Mouse (Mus musculus) natural killer cell, adult 2 months (primary cell): ENCODE measurements around the gene Sycp1.

Source experiments
- DNase-seq, 2 experiments: peaks; one replicate each; pipeline ENCODE4 v3.0.0; 2022; ENCODE audit warnings: low spot score in 2 of 2

Sycp1 gene

DNA sequence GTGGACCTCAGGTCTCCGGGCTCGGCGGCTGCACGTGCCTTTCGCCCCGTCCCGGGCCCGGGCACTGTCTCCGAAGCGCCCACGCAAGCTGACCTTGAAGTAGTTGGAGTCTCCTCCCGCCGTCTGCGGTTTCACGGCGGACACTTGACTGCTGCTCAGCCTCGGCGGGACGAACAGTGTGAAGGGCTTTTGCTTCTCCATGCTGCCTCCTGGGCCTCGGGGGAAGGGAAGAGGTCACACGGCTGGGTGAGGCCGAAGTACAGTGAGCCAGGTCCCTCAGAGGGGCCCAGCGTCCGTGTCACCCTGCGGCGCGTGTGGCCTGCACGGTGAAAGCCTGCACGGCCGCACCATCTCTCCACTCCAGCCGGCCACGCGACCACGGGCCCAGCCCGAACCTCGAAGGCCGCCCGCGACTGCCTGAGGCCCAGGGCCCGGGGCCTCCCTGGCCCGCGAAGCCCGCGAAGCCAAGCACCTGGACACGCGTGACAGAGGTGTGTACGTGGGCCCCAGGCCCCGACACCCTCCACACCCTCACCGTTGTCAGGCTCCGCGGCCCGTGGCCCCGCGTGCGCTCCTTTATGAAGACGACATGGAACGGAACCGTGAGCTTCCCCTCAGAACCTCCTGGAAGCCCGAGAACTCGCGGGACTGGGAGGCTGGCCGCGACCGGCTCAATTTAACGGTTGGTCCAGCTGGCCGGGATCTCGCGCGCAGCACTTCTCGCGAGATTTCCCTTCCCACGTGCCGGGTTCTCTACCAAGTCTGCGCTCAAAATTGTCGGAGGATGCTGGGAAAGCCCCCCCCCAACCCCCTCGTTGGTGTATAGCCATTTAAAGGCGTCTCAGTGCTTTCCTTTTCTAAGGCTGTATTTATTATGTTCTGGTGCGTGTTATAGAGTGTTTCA is at the start of gene Sycp1:
Gene Sycp1, minus strand, starts transcription at position 650 of the 904 bp plus-strand sequence.
- DNase-seq: no peak

DNA sequence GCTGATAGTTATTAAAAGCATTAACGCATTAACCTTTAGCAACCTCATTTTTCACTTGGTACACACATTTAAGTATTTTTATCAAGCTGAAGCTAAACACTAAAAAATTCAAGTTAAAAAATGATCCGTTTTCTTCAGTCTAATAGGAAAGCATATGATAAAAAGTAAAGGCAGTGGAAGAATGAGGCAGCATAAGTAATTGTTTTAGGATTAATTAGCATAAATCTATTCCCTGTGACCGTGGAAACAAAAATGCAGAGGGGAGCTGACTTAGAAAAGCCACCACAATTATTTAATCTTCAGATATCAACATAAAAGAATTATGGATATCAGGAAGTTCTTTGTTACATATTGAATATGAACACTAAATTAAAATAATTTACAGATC is 44.4 kb upstream of the Sycp1 start:
- DNase-seq: no peak

DNA sequence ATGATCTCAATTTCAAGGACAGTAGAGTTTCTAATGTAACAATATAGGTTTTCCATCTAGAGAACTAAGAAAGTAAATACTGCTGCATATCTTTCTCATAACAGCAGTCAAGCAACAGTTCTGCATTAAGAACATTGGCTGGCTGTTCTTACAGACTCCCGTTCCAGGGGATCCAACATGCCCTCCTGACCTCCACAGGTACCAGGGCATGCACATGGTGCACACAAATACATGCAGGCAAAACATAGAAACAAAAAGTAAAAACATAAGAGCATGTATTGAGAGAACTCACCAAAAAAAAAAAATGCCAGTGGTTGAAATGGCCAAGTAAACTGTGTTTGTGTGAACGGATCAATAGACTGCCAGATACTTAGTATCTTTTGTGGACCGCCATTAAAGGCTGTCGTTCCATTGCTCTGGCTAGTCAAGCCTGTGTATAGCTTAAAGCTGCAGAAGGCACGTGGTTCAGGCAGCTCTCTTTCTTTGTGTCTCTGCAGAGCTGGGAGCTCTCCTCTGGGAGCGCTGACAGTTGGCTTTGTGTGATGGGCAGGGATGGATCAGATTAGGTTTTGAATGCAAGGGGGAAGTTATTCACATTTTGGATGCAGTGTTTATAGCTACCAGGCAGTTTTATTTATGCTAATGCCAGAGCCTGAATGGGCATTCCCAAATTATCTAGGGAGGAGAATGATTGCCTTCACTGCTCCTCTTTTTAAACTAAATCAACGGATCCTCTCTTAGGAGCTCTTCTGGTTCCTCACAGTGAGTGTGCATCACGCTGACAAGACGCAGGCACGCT is 43.8 kb upstream of the Sycp1 start:
- DNase-seq: no peak

DNA sequence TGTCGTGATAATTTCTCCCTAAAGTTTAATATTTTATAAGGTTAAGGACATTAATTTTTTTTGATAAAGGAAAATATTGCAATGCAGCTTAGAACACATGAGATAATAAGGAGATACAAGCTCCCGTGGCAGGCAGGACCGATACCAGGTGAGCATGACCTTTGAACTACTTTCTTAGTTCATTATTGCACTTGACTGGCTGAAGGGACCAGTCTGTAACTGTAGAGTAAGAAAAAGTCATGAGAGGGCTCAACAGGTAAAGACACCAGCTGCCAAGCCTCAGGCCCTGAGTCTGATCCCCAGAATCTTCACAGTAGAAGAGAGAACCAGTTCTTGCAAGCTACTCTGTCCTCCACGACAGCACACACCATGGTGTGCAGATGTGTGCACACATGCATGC is 41.0 kb upstream of the Sycp1 start:
- DNase-seq: no peak

DNA sequence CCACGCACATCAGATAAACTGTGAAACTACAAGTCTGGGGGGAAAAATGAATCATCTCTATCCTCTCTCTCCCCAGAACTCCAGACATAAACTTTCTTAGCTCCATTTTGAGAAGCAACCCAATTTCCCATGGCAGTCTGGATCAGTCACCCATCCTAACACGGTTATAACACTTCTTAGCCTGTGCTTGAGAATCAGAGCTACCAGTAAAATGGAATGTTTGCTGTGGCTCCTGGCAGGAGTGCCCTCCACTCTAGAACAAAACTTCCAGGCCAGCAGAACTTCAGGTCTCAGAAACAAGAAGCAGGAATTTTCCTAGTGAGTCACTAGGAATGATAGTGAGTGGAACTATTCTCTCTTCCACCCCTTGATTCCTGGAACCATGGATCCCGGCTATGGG is 34.6 kb upstream of the Sycp1 start:
- no peak for DNase-seq

DNA sequence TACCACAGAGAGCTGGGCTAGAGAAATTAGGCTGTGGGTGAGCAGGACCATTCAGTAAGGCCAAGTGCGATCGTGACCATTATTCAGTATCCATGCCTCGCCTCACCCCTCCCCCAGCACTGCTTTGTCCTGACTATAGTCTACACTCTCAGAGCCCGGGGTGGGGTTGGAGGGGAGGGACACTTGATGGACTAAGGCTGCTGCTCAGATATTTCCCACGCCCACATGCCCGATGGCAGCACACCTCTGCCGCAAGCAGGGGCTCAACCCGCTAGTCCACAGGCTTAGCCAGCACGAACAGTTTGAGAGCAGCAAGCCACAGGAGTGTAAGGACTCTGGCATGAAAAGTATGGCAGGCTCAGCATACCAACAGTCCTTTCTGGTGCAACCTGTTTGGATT is 34.2 kb upstream of the Sycp1 start:
- no peak for DNase-seq

DNA sequence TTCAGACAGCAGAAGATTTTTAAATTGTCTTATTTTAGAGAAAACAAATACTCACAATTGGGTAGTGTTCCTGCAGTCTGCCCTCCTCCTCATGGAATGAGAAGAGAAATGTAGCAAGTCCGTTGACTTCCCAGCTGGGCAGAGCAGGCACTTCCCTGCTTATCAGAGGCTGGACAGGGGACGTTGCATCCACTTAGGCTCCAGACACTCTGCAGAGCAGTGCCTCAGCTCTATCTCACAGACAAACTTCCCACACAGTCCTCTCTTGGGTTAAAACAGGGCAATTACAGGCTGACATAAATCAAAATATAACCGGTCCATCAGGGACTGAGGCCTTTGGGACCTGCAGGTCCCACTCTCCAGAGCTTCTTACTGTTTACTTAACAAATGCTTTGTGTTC is 28.1 kb upstream of the Sycp1 start, which contains the start of gene Nr1h5:
Gene Nr1h5, minus strand, starts transcription at position 101 of the 400 bp plus-strand sequence.
- no peak for DNase-seq

DNA sequence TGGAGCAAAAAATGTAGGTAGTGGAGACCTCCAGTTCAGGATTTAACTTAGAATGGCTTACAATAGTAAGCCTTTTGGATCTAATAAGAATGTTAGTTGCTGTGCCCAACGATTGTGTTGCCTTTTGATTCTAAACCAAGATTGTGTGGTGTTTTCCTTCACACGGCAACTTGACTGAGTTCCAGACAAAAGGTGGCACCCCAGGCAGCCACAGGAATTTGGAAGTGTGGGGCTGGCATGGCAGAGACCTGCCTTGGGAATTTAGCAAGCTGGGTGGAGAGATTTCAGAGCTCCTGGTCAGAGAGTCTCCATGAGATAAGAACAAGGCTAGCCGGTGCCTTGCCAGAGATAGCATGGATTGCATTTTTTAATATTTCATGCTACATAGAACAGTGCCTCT is 19.7 kb upstream of the Sycp1 start:
- DNase-seq: no peak

DNA sequence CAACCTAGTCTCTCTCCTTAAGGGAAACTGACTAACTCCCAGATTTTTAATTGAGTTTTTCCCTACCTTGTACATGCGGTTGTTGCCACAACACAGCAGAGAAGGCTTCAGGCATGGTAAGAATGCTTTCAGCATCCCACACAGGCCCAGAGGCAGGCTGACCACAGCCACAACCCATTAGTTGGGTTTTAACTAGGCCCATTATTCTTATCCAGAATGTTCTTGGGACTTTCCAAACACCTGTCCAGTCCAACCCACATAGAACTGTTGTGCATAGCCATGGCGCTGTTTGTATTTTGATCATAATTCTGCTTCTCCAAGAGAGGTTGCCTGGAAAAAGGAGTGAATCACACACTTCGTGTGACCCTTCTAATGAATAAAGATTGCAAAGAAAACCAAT is 19.2 kb upstream of the Sycp1 start:
- DNase-seq: no peak

DNA sequence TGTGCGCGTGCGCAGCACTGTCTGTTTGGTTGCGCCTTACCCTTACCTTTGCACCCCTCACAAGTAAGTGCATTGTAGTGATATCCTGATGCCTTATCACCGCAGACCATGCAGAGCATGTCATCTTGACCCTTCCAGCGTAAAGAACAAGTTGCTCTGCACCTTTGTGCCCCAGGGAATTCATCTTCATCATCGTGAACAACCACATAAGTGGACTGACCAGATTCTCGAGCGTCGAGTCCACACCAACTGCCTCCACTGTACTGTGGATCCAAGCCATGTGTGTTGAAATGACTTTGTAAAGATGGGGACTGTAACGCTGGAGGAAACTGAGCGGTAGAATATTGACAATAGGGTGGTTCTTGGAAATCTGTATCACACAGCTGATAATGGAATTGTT is 18.6 kb upstream of the Sycp1 start:
- no peak for DNase-seq

DNA sequence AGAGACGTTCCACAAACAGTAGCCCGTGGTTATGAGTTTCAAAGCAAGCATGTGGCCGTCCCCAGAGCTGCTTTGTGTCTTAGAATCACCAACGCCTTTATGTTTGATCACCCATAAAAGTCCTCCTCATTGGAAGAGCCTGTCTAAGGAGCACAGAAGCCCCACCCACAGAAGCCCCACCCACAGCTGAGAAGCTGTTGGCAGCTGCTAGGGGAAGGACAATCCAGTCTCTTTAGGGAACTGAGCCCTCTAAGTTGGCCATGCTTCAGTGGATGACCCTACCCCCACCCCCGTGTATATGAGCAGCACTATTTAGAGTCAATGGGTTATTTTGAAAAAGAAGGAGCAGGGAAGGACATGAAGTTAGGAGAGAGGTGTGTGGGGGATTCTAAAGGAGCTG is 11.0 kb upstream of the Sycp1 start:
- DNase-seq: peak in 1 of 2 experiments; percentile 27

DNA sequence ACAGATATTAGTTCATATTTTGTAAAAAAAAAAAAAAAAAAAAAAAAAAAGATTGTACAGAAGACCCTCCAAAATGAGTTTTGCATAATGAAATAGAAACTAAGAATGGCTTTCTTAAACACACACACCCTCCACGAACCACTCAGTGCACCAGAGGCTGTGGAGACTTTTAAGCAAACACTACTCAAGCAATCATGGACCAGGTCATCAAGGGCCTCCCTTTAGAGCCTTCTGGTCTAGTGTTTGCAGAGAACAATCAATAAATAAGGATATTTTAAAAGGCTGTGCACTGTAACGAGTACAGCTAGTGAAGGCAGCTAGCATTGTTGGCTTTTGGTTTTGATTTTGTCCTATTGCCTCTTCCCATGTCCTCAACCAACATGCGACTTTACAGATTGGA is 10.4 kb upstream of the Sycp1 start:
- no peak for DNase-seq

DNA sequence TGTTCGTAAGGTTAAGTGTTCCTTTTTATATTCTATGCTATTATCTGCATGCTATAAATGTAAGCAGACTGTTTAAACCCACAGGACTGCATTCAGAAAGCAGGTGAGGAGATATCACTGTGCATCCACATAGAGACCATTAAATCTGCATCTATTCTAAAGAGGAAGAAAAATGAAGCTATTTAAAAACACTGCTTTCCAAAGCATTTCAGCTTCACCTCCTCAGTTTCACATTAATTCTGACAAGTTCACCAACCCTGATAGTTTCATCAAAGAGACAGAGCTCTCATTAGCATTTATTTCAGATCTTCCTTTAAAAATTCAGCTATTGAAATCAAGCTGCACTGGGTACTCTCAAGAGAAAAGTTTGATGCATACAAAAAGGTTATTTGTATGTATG is 2.2 kb upstream of the Sycp1 start:
- DNase-seq: no peak

DNA sequence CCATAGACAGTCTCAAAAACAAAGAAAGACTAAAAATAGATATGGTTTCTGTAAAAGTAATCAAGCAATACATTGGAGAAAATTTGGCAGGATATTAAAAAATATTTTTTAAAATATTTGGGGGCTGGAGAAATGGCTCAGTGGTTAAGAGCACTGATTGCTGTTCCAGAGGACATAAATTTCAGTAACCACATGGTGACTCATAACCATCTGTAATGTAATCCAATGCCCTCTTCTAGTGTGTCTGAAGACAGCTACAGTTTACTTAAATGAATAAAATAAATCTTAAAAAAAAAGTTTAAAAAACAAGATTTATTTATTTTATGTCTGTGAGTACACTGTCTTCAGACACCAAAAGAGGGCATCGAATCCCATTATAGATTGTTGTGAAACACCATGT is 36.8 kb downstream of the Sycp1 start:
- DNase-seq: no peak

DNA sequence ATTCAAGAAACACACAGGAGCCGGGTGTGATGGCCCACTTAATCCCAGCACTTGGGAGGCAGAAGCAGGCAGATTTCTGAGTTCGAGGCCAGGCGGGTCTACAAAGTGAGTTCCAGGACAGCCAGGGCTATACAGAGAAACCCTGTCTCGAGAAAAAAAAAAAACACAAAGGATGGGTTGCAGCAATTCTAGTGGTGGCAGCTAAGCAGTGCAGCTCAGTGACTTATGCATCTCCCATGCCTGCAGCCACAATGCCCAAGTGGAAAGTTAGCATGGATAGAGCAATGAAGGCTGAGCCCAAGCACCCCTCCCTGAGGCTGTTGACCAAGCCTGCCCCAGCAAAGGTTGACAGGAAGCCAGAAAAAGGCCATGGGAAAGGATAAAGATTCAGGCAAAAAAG is 55.4 kb downstream of the Sycp1 start:
- DNase-seq: no peak

DNA sequence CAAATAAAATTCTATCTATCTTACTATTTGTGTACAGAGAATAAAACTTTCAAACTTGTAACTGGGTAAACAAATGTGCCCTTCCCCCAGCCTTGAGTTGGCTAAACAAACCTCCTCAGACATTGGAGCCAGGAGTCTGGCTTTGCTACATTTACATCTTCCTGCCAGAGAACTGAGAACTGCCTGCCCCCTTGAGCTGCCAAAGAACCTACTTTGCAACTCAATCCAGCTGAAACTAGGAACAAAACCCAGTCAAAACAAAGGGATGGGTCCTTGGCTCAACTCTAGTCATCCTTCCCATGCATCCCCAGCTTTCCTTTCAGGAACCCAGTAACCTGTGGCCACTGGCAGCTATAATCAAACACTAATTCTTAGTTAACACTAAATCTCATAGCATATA is 87.2 kb downstream of the Sycp1 start:
- DNase-seq: no peak

DNA sequence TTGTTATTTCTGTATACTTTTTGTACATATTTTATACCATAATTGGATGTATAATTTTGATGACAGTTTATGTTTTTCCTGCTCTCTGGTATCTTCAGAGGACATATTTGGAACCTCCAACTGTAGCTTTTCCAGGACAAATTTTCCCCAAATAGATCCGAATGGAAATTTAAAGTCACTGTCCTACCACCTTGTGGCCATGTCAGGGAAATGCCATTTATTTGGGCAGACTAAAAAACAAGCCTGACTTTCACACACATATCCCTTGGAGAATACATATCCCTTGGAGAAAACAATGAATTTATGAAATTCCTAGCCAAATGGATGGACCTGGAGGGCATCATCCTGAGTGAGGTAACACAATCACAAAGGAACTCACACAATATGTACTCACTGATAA is 93.5 kb downstream of the Sycp1 start:
- DNase-seq: no peak

DNA sequence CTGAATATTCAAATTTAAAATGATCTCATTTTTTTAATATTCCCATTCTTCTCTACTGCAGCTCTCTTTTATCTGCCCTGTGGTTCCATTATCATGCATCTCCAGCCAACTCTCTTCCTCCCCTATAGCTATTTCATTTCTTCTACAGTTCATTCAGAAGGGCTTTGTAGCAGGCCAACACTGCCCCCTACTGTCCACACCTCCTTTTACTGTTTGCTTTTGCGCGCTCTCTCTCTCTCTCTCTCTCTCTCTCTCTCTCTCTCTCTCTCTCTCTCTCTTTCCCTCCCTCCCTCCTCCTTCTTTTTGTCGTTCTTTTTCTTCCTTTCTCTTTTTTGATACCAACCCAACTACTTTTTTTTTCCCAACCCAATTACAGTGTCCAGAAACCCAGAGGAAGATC is 132.0 kb downstream of the Sycp1 start:
- DNase-seq: peak; percentile 73 to 82

DNA sequence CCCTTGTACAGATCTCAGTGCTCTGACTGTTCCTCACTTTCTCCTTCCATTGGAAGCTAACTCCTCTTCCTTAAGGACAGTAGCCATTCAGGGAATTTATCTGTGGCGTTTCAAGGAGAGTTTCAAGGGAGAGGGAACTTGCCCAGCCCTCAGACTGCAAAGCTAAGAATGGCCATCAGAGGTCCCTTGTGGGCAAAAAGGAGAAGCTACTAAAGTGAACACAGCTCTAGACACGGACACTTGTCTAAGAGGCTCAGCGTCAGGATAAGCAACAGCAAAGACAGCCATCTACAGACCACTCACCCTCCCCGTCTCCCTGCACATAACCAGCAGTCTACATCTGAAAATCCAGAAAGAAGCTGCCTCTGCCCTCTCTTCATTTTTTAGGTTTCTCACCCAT is 148.5 kb downstream of the Sycp1 start:
- DNase-seq: no peak

DNA sequence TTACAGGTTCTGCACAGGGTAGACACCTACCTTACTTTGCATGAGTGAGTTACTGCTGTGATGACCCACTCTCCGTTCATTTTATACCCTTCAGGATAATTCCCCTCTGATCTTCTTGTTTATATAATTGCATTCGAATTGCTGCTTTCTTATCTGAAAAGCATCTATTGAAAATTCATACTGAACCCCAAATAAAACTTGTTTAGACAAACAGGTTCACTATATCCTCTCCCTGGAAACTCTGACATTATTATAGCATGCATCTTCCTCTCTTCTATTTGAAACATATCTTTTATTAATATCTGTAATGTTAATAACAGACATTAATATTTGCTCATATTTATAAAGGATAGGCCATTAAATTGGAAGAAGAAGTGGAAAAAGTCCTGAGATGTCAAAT is 153.3 kb downstream of the Sycp1 start, which contains the start of gene Tshb:
Gene Tshb, minus strand, starts transcription at position 101 of the 400 bp plus-strand sequence.
- no peak for DNase-seq

DNA sequence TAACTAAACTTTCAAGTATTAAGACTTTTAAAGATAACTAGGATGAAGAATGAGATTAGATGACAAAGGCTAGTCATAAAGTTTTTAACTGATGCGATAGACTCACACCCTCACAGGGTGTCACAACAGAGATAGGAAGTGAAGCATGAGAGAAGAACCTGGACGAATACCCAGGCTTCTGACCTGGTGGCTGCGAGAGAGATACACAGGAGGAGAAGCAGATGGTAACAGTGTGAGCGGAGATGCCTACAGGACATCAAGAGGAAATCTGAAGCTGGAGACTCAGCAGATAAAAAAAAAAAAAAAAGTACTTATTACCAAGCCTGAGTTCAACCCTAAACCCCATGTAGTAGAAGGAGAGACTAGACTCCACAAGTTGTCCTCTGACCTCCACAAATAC is 162.9 kb downstream of the Sycp1 start:
- no peak for DNase-seq
